Mouse (Mus musculus): ENCODE measurements at regions not wholly inside any gene's neighbourhood (a gene's known extent, or its start where the extent isn't known, plus 50 kb on each side); places are given as distances from the start of the nearest gene placed in this dataset.

GRCm38 (mm10) chr5:133479205-133479604, 620.3 kb upstream of the Castor2 start:
- no peak overlapping the region for H3K9ac ChIP-seq (ENCODE audit: low read length)
- no peak overlapping the region for H3K4me2 ChIP-seq (ENCODE audit: low read depth, low read length, severe bottlenecking)
- 90% methylated on average over 6 of the region's 6 CpGs for WGBS
- no peak overlapping the region for H3K4me3 ChIP-seq (ENCODE audit: low read depth, low read length)
- H3K27me3 ChIP-seq (ENCODE audit: control insufficient read depth, insufficient read depth, low read length), result no peaks in the 10 kb centered on the region
- no peaks in the 10 kb centered on the region; the same call in 1 of the 2 replicates for H3K4me1 ChIP-seq (replicated peaks; ENCODE audit: control insufficient read depth, insufficient read depth, low read length)
- no peaks in the 10 kb centered on the region for H3K36me3 ChIP-seq (ENCODE audit: control insufficient read depth, insufficient read depth, low read length)
- no peaks in the 10 kb centered on the region for H3K9me3 ChIP-seq (ENCODE audit: control insufficient read depth, low read length)
- DNase-seq (ENCODE audit: low spot score) (no peak), ATAC-seq (replicated peaks; ENCODE audit: low FRiP score) (no peak)
- no peak overlapping the region for H3K27ac ChIP-seq (ENCODE audit: low read depth, low read length)

- Histone ChIP-seq H3K27ac (ENCODE audit: low read depth, low read length) (peak overlapping the region; percentile 20; the same call in 1 of the 2 replicates), H3K4me2 (ENCODE audit: low read depth, low read length, severe bottlenecking) (no peak overlapping the region), H3K9me3 (ENCODE audit: control insufficient read depth, low read length) (no peaks in the 10 kb centered on the region), H3K4me1 (replicated peaks; ENCODE audit: control insufficient read depth, insufficient read depth, low read length) (peaks cover 2% of the 10 kb centered on the region; the same call in 1 of the 2 replicates), H3K27me3 (ENCODE audit: control insufficient read depth, insufficient read depth, low read length) (no peaks in the 10 kb centered on the region), H3K9ac (ENCODE audit: low read length) (no peak overlapping the region), H3K4me3 (ENCODE audit: low read depth, low read length) (no peak overlapping the region), H3K36me3 (ENCODE audit: control insufficient read depth, insufficient read depth, low read length) (no peaks in the 10 kb centered on the region)
- no peak for ATAC-seq (replicated peaks; ENCODE audit: low FRiP score)
- WGBS, result 52% methylated on average over 7 of the region's 7 CpGs
- no peak for DNase-seq (ENCODE audit: low spot score)
Observed at GRCm38 (mm10) chr5:133453349-133454049, 646.0 kb upstream of the Castor2 start.

- H3K9ac ChIP-seq (ENCODE audit: low read length), result no peak overlapping the region
- no peaks in the 10 kb centered on the region for H3K36me3 ChIP-seq (ENCODE audit: control insufficient read depth, insufficient read depth, low read length)
- no peaks in the 10 kb centered on the region for H3K9me3 ChIP-seq (ENCODE audit: control insufficient read depth, low read length)
- DNase-seq (ENCODE audit: low spot score) (no peak), ATAC-seq (replicated peaks; ENCODE audit: low FRiP score) (no peak)
- H3K4me3 ChIP-seq (ENCODE audit: low read depth, low read length), result no peak overlapping the region
- WGBS, result 63% methylated on average over 3 of the region's 3 CpGs
- H3K27me3 ChIP-seq (ENCODE audit: control insufficient read depth, insufficient read depth, low read length), result no peaks in the 10 kb centered on the region
- no peak overlapping the region for H3K27ac ChIP-seq (ENCODE audit: low read depth, low read length)
- H3K4me1 ChIP-seq (replicated peaks; ENCODE audit: control insufficient read depth, insufficient read depth, low read length), result peaks cover 2% of the 10 kb centered on the region; the same call in 1 of the 2 replicates
- H3K4me2 ChIP-seq (ENCODE audit: low read depth, low read length, severe bottlenecking), result no peak overlapping the region
Observed at GRCm38 (mm10) chr5:133449926-133450325, 649.6 kb upstream of the Castor2 start.

- Histone ChIP-seq H3K9me3 (ENCODE audit: control insufficient read depth, low read length) (no peaks in the 10 kb centered on the region), H3K4me2 (ENCODE audit: low read depth, low read length, severe bottlenecking) (no peak overlapping the region), H3K27me3 (ENCODE audit: control insufficient read depth, insufficient read depth, low read length) (no peaks in the 10 kb centered on the region), H3K4me1 (replicated peaks; ENCODE audit: control insufficient read depth, insufficient read depth, low read length) (no peaks in the 10 kb centered on the region), H3K27ac (ENCODE audit: low read depth, low read length) (no peak overlapping the region), H3K9ac (ENCODE audit: low read length) (no peak overlapping the region), H3K36me3 (ENCODE audit: control insufficient read depth, insufficient read depth, low read length) (no peaks in the 10 kb centered on the region), H3K4me3 (ENCODE audit: low read depth, low read length) (no peak overlapping the region)
- no peak for DNase-seq (ENCODE audit: low spot score)
- ATAC-seq (replicated peaks; ENCODE audit: low FRiP score), result no peak
- WGBS, result 75% methylated on average over 1 of the region's 1 CpGs
Observed at GRCm38 (mm10) chr5:133400826-133401225, 698.7 kb upstream of the Castor2 start.

- ATAC-seq (replicated peaks; ENCODE audit: low FRiP score), result no peak
- H3K9me3 ChIP-seq (ENCODE audit: control insufficient read depth, low read length), result no peaks in the 10 kb centered on the region
- no peaks in the 10 kb centered on the region; the same call in 1 of the 2 replicates for H3K4me1 ChIP-seq (replicated peaks; ENCODE audit: control insufficient read depth, insufficient read depth, low read length)
- no peak overlapping the region for H3K4me2 ChIP-seq (ENCODE audit: low read depth, low read length, severe bottlenecking)
- no peaks in the 10 kb centered on the region for H3K36me3 ChIP-seq (ENCODE audit: control insufficient read depth, insufficient read depth, low read length)
- H3K27me3 ChIP-seq (ENCODE audit: control insufficient read depth, insufficient read depth, low read length), result no peaks in the 10 kb centered on the region
- DNase-seq (ENCODE audit: low spot score), result no peak
- H3K9ac ChIP-seq (ENCODE audit: low read length), result no peak overlapping the region
- no peak overlapping the region for H3K27ac ChIP-seq (ENCODE audit: low read depth, low read length)
- 83% methylated on average over 4 of the region's 4 CpGs for WGBS
- H3K4me3 ChIP-seq (ENCODE audit: low read depth, low read length), result no peak overlapping the region
Observed at GRCm38 (mm10) chr5:133389896-133390295, 709.6 kb upstream of the Castor2 start.

- DNase-seq (ENCODE audit: low spot score), result no peak
- Histone ChIP-seq H3K4me1 (replicated peaks; ENCODE audit: control insufficient read depth, insufficient read depth, low read length) (no peaks in the 10 kb centered on the region; the same call in 1 of the 2 replicates), H3K4me3 (ENCODE audit: low read depth, low read length) (no peak overlapping the region), H3K9ac (ENCODE audit: low read length) (no peak overlapping the region), H3K36me3 (ENCODE audit: control insufficient read depth, insufficient read depth, low read length) (no peaks in the 10 kb centered on the region), H3K9me3 (ENCODE audit: control insufficient read depth, low read length) (no peaks in the 10 kb centered on the region), H3K4me2 (ENCODE audit: low read depth, low read length, severe bottlenecking) (no peak overlapping the region), H3K27me3 (ENCODE audit: control insufficient read depth, insufficient read depth, low read length) (no peaks in the 10 kb centered on the region), H3K27ac (ENCODE audit: low read depth, low read length) (no peak overlapping the region)
- WGBS, result 68% methylated on average over 6 of the region's 6 CpGs
- 0 out of 2 replicates have a peak, but pooled peaks have one; percentile 30 for ATAC-seq (replicated peaks; ENCODE audit: low FRiP score)
Observed at GRCm38 (mm10) chr5:133389023-133389840, 710.3 kb upstream of the Castor2 start.

- ATAC-seq (replicated peaks; ENCODE audit: low FRiP score) (no peak), DNase-seq (ENCODE audit: low spot score) (no peak)
- Histone ChIP-seq H3K4me2 (ENCODE audit: low read depth, low read length, severe bottlenecking) (no peak overlapping the region), H3K4me3 (ENCODE audit: low read depth, low read length) (no peak overlapping the region), H3K4me1 (replicated peaks; ENCODE audit: control insufficient read depth, insufficient read depth, low read length) (no peaks in the 10 kb centered on the region; the same call in 1 of the 2 replicates), H3K36me3 (ENCODE audit: control insufficient read depth, insufficient read depth, low read length) (no peaks in the 10 kb centered on the region), H3K9me3 (ENCODE audit: control insufficient read depth, low read length) (no peaks in the 10 kb centered on the region), H3K27me3 (ENCODE audit: control insufficient read depth, insufficient read depth, low read length) (no peaks in the 10 kb centered on the region), H3K9ac (ENCODE audit: low read length) (no peak overlapping the region), H3K27ac (ENCODE audit: low read depth, low read length) (no peak overlapping the region)
- WGBS, result 67% methylated on average over 10 of the region's 10 CpGs
Observed at GRCm38 (mm10) chr5:133385374-133386349, 713.8 kb upstream of the Castor2 start.

GRCm38 (mm10) chr5:133365771-133366170, 733.7 kb upstream of the Castor2 start:
- no peak overlapping the region for H3K27ac ChIP-seq (ENCODE audit: low read depth, low read length)
- H3K27me3 ChIP-seq (ENCODE audit: control insufficient read depth, insufficient read depth, low read length), result no peaks in the 10 kb centered on the region
- WGBS, result 81% methylated on average over 3 of the region's 3 CpGs
- DNase-seq (ENCODE audit: low spot score) (peak; percentile 64), ATAC-seq (replicated peaks; ENCODE audit: low FRiP score) (no peak)
- H3K4me2 ChIP-seq (ENCODE audit: low read depth, low read length, severe bottlenecking), result no peak overlapping the region
- no peak overlapping the region for H3K4me3 ChIP-seq (ENCODE audit: low read depth, low read length)
- H3K9me3 ChIP-seq (ENCODE audit: control insufficient read depth, low read length), result no peaks in the 10 kb centered on the region
- no peaks in the 10 kb centered on the region for H3K36me3 ChIP-seq (ENCODE audit: control insufficient read depth, insufficient read depth, low read length)
- H3K4me1 ChIP-seq (replicated peaks; ENCODE audit: control insufficient read depth, insufficient read depth, low read length), result peaks cover 4% of the 10 kb centered on the region; the same call in 1 of the 2 replicates
- no peak overlapping the region for H3K9ac ChIP-seq (ENCODE audit: low read length)

Data from forebrain, embryonic 11.5 days (tissue).